Mouse (Mus musculus) midbrain, embryonic 15.5 days (tissue): ENCODE data around the gene Arhgap18. TPM values are rescaled to one million over a fixed set of nuclear protein-coding genes. Genes with fewer than 3 reads are reported as not detected.

ENCODE experiments used
- ATAC-seq: fragments of 200-750 bp; cut with Nextera tagmentation; replicated peaks from 2 replicates; pipeline ENCODE4 v1.8.0; 2017; ENCODE audit warnings: moderate TSS enrichment
- H3K27ac ChIP-seq: fragments of 300-500 bp; sonication (generic); 2 replicates; pipeline ENCODE4 v1.5.1; 2015; ENCODE audit warnings: mild to moderate bottlenecking, inconsistent platforms
- H3K27me3 ChIP-seq: fragments of 300-500 bp; sonication (generic); replicated peaks from 2 replicates; pipeline ENCODE4 v1.6.1; 2015; ENCODE audit warnings: inconsistent platforms
- H3K36me3 ChIP-seq: fragments of 300-500 bp; sonication (generic); replicated peaks from 2 replicates; pipeline ENCODE4 v1.6.1; 2015; ENCODE audit warnings: inconsistent platforms
- H3K4me1 ChIP-seq: fragments of 300-500 bp; sonication (generic); 2 replicates; pipeline ENCODE4 v1.6.1; 2015; ENCODE audit warnings: inconsistent platforms
- H3K4me2 ChIP-seq: fragments of 300-500 bp; sonication (generic); 2 replicates; pipeline ENCODE4 v1.6.1; 2015; ENCODE audit warnings: inconsistent platforms, mild to moderate bottlenecking, moderate library complexity
- H3K4me3 ChIP-seq: fragments of 300-500 bp; sonication (generic); 2 replicates; pipeline ENCODE4 v1.5.1; 2015; ENCODE audit warnings: mild to moderate bottlenecking, inconsistent platforms
- H3K9ac ChIP-seq: fragments of 300-500 bp; sonication (generic); 2 replicates; pipeline ENCODE4 v1.6.1; 2015; ENCODE audit warnings: mild to moderate bottlenecking, inconsistent platforms
- H3K9me3 ChIP-seq: fragments of 300-500 bp; sonication (generic); 2 replicates; pipeline ENCODE4 v1.6.1; 2016; ENCODE audit warnings: inconsistent platforms
- WGBS: fragments of 180-500 bp; shearing (Covaris S2); methylation state at CpG from one replicate; pipeline ENCODE4 v1.1.7; 2015; ENCODE audit warnings: mixed read lengths; 5-methylcytosine and 5-hydroxymethylcytosine counted together
- polyA plus RNA-seq: library from polyadenylated mRNA; unstranded; fragments of >200 nt; fragmentation: Nextera tagmentation; extraction: Ambion mirVana; gene quantifications from 2 replicates; pipeline ENCODE4 v1.2.1, GENCODE M21; 2015

The Arhgap18 gene
- polyA plus RNA-seq, 1 experiment from 2014 or later: 20.4 TPM

DNA sequence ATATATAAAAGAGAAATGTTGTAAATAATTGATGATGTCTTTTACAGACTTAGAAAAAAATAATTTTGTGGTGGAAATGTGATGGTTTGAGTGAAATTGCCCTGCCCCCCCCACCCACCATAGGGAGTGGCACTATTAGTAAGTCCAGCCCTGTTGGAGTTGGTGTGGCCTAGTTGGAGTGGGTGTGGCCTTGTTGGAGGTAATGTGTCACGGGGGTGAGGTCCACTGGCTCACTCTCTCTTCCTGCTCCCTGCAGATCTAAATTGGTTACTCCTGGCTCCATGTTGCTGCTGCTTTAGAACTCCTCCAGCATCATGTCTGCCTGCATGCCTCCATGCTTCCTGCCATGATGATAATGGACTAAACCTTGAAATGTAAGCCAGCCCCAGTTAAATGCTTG, 186.3 kb downstream of the Arhgap18 start:
- no peaks in the 10 kb centered on the region for H3K9me3 ChIP-seq
- H3K27me3 ChIP-seq: no peaks in the 10 kb centered on the region
- H3K4me3 ChIP-seq: no peak overlapping the region
- H3K36me3 ChIP-seq: no peaks in the 10 kb centered on the region
- no peak overlapping the region for H3K9ac ChIP-seq
- no peak for ATAC-seq
- no peaks in the 10 kb centered on the region for H3K4me1 ChIP-seq
- H3K4me2 ChIP-seq: no peak overlapping the region
- H3K27ac ChIP-seq: no peak overlapping the region
- 65% methylated on average over 1 of the region's 1 CpGs for WGBS

DNA sequence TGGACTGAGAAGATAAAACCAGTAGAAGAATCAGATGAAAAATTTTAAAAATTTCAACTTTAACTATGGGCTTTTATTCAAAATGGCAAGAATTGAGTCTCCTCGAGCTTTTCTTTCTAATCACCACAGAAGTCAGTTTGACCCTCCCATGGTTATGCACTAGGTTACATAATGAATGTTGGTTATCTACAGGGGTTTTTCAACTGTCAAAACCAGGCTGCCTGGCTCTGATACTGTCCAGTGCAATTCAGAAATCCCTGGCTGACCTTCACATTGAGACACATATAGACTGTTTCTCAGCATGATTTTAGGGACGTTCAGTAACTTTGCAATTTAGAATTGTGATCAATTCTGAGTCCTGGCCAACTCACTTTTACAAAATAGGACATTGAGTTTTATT, 195.1 kb downstream of the Arhgap18 start:
- no peak for ATAC-seq
- no peak overlapping the region for H3K4me2 ChIP-seq
- H3K4me1 ChIP-seq: no peaks in the 10 kb centered on the region
- H3K4me3 ChIP-seq: no peak overlapping the region
- H3K36me3 ChIP-seq: no peaks in the 10 kb centered on the region
- H3K9ac ChIP-seq: no peak overlapping the region
- 81% methylated on average over 2 of the region's 2 CpGs for WGBS
- H3K27me3 ChIP-seq: no peaks in the 10 kb centered on the region
- no peaks in the 10 kb centered on the region for H3K9me3 ChIP-seq
- H3K27ac ChIP-seq: no peak overlapping the region

- no peaks in the 10 kb centered on the region for H3K36me3 ChIP-seq
Measured at GRCm38 (mm10) chr10:26949667-26950066, 196.4 kb downstream of the Arhgap18 start.

DNA sequence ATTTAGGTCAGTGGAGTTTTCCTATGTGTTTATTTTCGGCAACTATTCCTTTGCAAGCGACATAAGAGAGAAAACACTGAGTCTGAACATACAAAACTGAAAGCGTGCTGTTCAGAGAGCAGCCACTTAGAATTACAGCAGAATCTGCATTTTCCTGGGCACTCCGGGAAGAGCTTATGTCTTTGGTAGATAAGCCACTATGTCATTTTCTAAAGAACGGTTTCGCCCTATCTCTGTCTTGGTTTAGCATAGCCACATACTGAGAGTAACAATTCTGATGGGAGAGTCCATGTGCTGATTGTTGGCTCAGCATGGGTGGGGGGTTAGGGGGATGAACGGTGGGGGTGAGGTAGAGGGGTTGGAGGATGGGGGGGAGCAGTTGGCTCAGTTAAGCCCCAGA, 197.2 kb downstream of the Arhgap18 start:
- Histone ChIP-seq H3K9ac (no peak overlapping the region), H3K4me1 (no peaks in the 10 kb centered on the region), H3K27me3 (no peaks in the 10 kb centered on the region), H3K9me3 (no peaks in the 10 kb centered on the region), H3K27ac (no peak overlapping the region), H3K36me3 (no peaks in the 10 kb centered on the region), H3K4me2 (no peak overlapping the region), H3K4me3 (no peak overlapping the region)
- WGBS: 78% methylated on average over 7 of the region's 7 CpGs
- ATAC-seq: no peak

More at GRCm38 (mm10) chr10:26949667-26950066, 196.4 kb downstream of the Arhgap18 start:
- ATAC-seq: no peak
- Histone ChIP-seq H3K4me2 (no peak overlapping the region), H3K27me3 (no peaks in the 10 kb centered on the region), H3K9ac (no peak overlapping the region), H3K9me3 (no peaks in the 10 kb centered on the region), H3K27ac (no peak overlapping the region), H3K4me3 (no peak overlapping the region), H3K4me1 (no peaks in the 10 kb centered on the region)
- 71% methylated on average over 8 of the region's 8 CpGs for WGBS

DNA sequence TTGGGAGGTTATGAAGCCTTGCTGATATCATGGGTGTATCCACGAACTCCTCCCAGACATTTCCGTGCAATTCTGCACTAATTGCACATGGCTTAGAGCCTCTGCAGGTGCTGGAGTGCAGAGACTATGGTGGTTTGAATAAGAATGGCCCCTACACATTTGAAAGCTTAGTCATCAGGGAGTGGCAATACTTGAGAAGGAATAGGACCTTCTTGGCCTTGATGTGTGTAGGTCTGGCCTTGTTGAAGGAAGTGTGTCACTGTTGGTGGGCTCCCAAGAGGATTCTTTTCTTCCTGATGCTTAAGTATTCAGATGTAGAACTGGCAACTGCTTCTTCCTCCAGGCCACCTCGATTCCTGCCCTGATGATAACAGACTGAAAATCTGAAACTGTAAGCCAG, 205.3 kb downstream of the Arhgap18 start:
- no peak for ATAC-seq
- no peaks in the 10 kb centered on the region for H3K9me3 ChIP-seq
- H3K36me3 ChIP-seq: no peaks in the 10 kb centered on the region
- no peak overlapping the region for H3K4me3 ChIP-seq
- 85% methylated on average over 3 of the region's 3 CpGs for WGBS
- no peaks in the 10 kb centered on the region for H3K27me3 ChIP-seq
- no peak overlapping the region for H3K9ac ChIP-seq
- no peaks in the 10 kb centered on the region for H3K4me1 ChIP-seq
- H3K27ac ChIP-seq: no peak overlapping the region
- H3K4me2 ChIP-seq: no peak overlapping the region
